Mouse (Mus musculus) gastrocnemius, adult 8-10 months (tissue): ENCODE results near the gene Ptprz1. TPM values are rescaled to one million over a fixed set of nuclear protein-coding genes. Genes with fewer than 3 reads are reported as not detected.
"Not testable (repeated sequence)": the region's sequence is repeated elsewhere in the genome, so short reads cannot be mapped to it uniquely, and the experiment has no call there.

ENCODE experiments used
- DNase-seq, 2 experiments: peaks; one replicate each; pipeline ENCODE4 v3.0.0; 2022; ENCODE audit warnings: low spot score in 2 of 2
- total RNA-seq, 4 experiments: library from RNA; stranded (reverse); gene quantifications; 2 replicates each; pipeline ENCODE4 v1.2.4; 2022

The Ptprz1 gene
- total RNA-seq, 4 experiments from 2014 or later: 0.05 to 0.54 (median 0.17) TPM

DNA sequence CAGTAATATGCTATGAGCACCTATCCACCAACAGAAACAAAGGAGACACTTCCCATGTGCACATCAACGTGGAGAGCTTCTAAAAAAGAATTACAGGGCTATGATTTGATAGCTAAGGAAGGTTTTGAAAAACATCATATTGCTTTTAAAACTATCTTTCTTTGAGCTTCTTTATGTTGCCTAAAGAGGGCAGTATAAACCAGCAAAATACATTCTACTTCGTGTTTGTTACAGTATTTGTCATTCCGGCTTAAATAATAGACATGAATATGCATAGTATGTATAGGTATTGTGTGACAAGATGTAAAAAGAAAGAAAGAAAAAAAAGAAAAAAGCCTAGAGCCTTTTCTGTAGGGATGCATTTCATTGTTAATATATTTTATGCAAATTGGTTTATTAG lies 127.8 kb downstream of the Ptprz1 start:
- DNase-seq: no peak

DNA sequence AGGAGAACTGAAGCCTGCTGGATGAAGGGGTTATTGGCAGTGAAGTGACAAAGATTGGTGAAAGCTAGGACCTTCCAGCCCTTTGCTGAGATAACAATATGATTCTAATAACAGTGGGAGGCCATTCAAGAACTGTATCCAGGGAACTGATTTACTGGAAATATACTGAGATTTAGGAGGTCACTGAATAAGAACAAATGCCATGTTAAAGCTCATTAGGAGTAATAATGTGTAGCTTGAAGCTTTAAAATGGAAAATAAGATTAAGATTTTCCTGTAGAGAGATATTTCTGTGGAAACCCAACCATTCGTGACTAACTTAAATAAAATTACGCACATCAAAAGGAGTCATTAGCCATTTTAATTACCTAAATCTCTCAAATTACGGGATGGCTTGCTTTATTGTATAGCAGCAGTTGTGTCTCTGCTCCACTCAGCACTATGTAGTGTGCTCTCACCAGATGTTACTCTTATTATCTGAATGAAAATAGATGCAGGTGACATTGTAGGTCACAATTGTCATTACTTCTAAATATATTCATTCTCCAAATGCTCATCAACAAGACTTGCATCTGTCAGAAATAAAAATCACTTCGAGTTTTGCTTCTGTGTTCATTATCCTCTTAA lies 139.8 kb downstream of the Ptprz1 start:
- no peak for DNase-seq

DNA sequence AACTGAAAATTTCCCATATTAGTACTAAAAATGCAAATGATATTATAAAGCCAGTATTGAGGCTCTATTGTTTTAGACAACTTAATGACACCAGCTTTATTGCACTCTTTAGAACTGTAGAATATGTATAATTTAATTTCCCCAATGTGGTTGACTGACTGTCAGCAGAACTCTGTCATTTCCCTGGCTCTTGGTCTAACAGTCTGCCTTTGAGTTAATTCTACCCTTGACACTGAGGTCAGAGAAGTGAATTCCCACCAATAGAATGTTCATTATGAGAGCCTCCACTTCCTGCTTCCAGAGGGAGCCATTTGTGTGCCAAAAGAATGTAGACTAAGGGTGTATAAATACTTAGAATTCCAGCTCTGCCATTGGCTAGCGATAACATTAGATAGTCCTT lies 152.9 kb downstream of the Ptprz1 start:
- no peak for DNase-seq

DNA sequence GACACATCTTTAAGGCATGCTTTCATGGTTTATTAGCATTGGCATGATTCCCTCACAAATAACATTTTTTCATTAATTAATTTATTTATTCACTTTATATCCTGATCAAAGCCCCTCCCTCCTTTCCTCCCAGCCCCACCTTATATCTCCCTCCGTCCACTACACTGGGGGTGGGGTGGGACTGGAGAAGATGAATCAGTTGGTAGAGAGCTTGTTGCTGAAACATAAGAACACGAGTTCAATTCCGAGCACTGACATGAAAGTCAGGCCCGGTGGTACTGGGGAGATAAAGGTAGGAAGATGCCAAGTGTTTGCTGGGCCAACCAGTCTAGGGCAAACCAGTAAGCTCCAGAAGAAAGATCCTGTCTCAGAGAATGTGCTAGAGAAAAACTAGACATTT lies 173.5 kb downstream of the Ptprz1 start:
- DNase-seq: no peak

DNA sequence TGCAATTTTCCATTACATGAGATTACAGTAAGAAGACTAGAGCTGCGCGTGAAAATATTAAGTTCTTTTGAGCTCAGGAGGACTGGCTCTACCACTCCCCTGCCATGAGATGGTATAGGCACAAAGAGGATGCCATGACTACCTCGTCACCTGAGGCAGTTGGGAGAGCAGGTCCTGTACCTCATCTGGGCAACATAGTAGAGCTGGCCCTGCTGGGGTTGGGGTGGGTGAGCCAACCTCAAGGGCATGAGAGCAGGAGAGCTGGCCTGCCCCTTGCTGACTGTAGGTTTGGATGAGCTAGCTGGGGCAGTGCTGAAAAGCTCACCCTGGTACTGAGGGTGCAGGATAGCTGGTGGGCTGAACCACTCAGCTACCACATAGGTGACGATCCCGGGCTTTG lies 180.4 kb downstream of the Ptprz1 start:
- no peak for DNase-seq

DNA sequence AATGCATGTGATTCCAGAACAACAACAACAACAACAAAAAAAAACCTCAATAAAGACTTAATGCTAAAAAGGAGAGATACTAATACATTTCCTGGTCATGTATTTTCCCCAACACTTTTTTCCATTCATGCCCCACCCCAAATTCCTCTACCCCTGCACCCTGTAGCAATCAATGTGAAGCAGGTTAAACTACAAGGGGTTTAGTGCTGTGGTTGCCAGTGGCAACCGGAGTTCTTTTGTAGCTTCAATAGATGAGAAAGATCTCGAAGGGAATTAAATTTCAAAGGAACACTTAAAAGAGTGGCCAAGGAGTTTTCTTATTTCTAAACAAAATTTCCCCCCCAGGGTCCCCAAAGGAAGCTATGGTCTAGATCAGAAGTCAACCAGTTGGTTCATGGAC lies 200.8 kb downstream of the Ptprz1 start:
- DNase-seq: no peak

DNA sequence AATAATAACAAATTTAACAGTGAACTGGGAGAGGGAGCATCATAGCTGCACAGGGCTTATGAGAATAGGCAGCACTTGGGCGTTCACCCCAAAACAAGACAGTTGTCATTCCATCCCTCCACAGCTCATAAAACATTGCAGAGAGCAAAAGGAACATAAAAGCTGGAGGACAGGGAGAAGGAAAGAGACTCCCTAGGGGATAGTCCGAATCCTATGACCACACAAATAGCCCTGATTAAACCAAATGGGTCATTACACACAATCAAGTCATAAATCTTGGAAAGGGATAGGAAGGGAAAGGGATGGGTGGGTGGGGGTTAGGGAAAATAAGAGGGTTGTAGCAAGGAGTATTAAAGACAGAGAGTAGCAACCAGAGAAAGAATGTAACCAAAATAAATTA lies 203.0 kb downstream of the Ptprz1 start:
- no peak for DNase-seq

DNA sequence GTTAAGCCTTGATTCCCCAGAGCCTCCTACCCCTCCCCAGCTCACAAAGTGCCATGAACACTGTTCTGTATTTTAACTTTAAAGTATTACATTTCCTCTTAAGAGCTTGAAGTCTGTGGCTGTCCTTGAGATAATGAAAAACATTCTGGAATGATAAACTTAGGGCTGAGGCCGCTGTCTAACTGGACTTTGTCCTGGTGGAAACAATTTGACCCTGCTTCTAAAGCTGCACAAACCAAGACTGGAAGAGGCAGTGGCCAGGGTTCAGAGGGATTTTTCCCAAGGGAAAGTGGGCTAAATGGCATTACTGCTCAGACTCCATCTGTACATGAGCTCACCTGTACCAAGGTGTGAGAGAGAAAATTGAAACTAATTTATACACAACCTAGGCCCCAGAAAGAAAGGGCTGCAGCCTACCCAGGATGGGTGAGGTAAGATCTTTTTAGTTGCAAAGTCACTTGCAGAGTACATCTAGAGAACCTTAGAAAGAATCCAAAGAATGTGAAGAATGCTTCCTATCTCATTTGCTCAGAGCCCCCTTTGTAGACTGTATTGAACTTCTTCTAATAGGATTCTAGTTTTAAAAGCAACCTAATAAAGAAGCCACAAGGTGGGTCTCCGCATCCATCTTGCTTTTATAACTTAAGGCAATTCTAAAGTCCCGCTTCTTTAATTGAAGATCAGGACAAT lies 204.8 kb downstream of the Ptprz1 start:
- DNase-seq: no peak

DNA sequence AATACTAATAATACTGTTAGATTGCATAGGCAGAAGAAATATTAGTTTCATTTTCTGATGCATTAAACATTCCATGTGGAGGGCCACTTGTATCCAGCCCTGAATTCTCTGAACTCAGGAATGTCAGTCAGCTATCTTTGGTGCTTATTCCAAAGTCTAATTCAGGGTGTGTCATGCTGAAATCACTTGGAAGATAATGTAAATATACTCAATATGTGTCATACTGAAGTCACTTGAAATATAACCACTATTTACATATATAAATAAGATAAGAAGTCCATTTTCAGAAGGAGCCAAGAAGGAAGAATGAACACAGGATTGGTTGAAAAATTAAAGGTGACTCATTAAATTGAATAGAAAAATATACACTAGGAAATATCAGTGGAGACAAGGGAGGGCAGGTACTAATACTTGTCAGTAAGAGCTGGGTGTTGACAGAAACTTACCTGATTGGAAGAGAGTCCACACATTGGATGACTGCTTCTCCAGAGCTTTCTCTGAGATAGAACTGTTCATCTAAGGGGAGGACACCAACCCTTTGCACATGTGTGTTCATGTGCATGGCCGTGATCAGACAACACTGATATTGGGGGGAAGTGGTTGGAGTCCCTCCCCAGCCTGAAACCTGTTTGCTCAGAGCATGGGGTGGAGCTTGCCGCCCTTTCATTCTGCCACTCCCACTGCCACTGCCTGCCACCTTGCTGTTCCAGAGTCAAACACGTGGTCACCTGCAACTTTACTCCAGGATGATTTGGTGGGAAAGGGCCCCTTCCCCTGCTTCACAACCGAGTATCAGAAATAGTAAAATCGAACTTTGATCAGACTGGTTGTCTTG lies 209.5 kb downstream of the Ptprz1 start:
- DNase-seq: no peak

DNA sequence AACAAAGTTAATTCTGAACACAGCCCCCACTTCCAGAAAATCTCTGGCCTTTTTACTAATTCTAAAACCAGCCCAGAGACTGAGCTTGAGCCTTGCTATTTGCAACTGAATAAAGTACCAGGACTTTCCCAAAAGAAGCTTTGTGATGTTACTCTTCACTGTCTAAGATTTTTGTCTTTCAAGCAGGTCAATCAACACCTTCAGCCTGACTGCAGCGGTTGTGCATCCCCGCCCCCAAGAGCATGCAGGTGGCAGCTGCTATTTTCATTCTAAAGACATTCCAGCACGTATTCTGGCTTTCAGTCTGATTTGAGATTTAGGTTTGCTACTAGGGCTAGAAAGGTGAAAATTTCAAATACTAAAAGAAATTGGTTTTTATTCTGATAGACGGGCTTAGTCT lies 214.0 kb downstream of the Ptprz1 start:
- DNase-seq: not testable (repeated sequence)

DNA sequence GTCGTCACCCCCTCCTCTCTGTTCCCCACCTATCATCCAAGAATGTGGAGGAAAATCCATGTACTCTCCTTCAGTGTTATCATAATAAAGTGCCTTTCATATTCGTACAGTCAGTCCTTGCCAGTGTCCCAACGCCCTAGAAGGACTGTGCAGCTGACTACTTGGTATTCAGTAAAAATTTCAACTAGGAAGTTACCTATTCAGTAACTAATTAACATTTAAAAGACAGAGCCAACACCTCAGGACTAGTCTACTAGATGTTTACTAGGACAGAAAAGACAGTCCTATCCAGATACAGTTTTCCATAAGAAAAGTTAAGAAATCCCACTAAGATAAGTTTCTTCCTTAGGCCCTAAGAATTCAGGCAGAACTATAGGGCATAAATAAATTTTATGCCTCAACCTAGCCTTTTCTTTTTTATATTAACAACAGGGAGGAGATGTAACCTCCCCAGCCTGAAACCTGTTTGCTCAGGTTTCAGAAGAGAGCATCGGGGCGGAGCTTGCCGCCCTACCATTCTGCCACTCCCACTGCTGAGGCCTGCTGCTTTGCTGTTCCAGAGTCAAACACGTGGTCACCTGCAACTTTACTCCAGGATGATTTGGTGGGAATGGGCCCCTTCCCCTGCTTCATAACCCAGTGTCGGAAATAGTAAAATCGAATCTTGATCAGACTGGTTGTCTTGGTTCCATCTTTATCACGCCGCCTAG lies 215.2 kb downstream of the Ptprz1 start:
- not testable (repeated sequence) for DNase-seq
